Mouse (Mus musculus) ES-E14 (cell line): Measurements from ENCODE around the gene Krt13.

Source experiments
- CHD2 ChIP-seq: IDR thresholded peaks from 2 replicates; pipeline ENCODE4 v1.6.1; 2014; ENCODE audit warnings: mild to moderate bottlenecking, low read depth, low read length, inconsistent platforms
- ZNF384 ChIP-seq: IDR thresholded peaks from 2 replicates; pipeline ENCODE4 v1.6.1; 2012; ENCODE audit warnings: low read depth, low read length, inconsistent platforms

DNA sequence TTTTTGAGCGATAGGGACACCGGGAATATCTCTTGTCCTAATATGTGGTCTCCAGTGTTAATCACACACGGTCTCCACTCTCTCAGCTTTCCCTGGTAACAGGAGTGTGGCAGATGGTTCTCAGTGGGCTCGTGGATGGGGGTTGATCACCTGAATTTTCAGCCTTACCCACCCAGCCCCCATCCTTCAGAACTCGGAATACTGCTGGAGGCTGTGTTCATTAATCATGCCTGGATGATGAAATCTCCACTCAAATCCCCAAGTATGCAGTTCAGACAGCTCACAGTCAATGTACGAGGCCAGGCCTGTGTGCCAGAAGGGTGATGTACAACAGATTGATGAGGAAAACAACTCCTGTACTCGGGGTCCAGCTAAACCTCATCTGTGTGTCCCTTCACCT lies 3.5 kb upstream of the Krt13 start:
- no peak for TF ChIP-seq CHD2
- no peak for TF ChIP-seq ZNF384
